In the genomic region with DNA sequence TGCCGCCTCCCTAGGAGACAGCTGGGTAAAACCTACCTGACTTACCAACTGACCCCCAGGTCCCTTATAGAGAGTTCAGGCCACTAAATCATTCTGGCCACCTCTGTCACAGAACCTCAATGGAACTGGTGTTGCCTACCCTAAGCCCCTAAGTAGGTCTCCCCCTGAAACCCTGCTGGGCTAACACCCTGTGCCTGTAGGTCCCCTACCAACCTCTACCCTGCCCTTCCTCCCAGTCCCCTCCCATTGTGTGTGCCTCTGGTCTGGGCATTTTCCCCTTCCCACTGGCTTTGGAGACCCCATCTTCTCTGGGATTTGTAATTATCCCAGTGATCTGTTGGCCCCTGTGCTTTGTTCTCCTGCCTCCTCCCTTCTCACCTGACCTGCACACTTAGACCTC, we compare ENCODE assay signal across 17 mouse cellular contexts. TPM values are rescaled to one million over a fixed set of nuclear protein-coding genes. Genes with fewer than 3 reads are reported as not detected.
A peak's percentile ranks its signal among the peaks of the same experiment; 100 is the strongest.
DNase-seq lines count a peak whose midpoint lies in the region; ATAC-seq and TF ChIP-seq lines count a peak whose summit lies in the region.
"Had no signal": no experiment of that assay in that cellular context is flagged by ENCODE, and none has a peak within 500 bp of the region (broad histone marks: within the 10 kb centered on the region; RNA-seq: fewer than 3 reads in every experiment).

No protein-coding gene starts in this region.

- no peak overlapping the region for H3K4me2 ChIP-seq in forebrain, embryonic 11.5 days (ENCODE audit: low read depth, low read length, severe bottlenecking)
- no peak overlapping the region for H3K4me2 ChIP-seq in hindbrain, embryonic 13.5 days
- no peak overlapping the region for H3K4me2 ChIP-seq in midbrain, embryonic 14.5 days (ENCODE audit: low read length)
- no peak overlapping the region for H3K4me2 ChIP-seq in stomach, postnatal 0 days (replicated peaks; ENCODE audit: low read depth)
- H3K4me2 ChIP-seq: heart, embryonic 11.5 days; limb, embryonic 15.5 days had no signal

- peaks cover 3% of the 10 kb centered on the region for H3K4me1 ChIP-seq in ES-Bruce4 (ENCODE audit: control insufficient read depth, insufficient read depth, low read length)
- peaks cover 15% of the 10 kb centered on the region for H3K4me1 ChIP-seq in forebrain, embryonic 11.5 days (replicated peaks; ENCODE audit: control insufficient read depth, insufficient read depth, low read length)
- H3K4me1 ChIP-seq in hindbrain, embryonic 13.5 days (replicated peaks): peaks cover 24% of the 10 kb centered on the region
- H3K4me1 ChIP-seq in midbrain, embryonic 14.5 days (ENCODE audit: control insufficient read depth, insufficient read depth, low read length): peaks cover 22% of the 10 kb centered on the region
- H3K4me1 ChIP-seq in stomach, postnatal 0 days (replicated peaks; ENCODE audit: control insufficient read depth, insufficient read depth): no peaks in the 10 kb centered on the region

- no peak for TF ChIP-seq POLR2A in ES-Bruce4 (IDR thresholded peaks at IDR 0.05; ENCODE audit: insufficient read depth, low read length)

- no peak for TF ChIP-seq CTCF in ES-Bruce4 (IDR thresholded peaks at IDR 0.05; ENCODE audit: low read depth, low read length)
- TF ChIP-seq CTCF in stomach, postnatal 0 days (IDR thresholded peaks at IDR 0.05; ENCODE audit: low read depth): no peak

- 71% methylated on average over 1 of the region's 1 CpGs for WGBS in forebrain, embryonic 11.5 days
- WGBS in hindbrain, embryonic 13.5 days: 79% methylated on average over 1 of the region's 1 CpGs
- 78% methylated on average over 1 of the region's 1 CpGs for WGBS in midbrain, embryonic 14.5 days
- WGBS in stomach, postnatal 0 days: 88% methylated on average over 1 of the region's 1 CpGs

- ATAC-seq in forebrain, embryonic 11.5 days (replicated peaks; ENCODE audit: low FRiP score): peak; percentile 25; the same call in 1 of the 2 replicates
- peak; percentile 62; the same call in 1 of the 2 replicates for ATAC-seq in hindbrain, embryonic 13.5 days (ENCODE audit: low FRiP score)
- ATAC-seq in midbrain, embryonic 14.5 days (ENCODE audit: low FRiP score, low TSS enrichment): peak; percentile 37; the same call in 1 of the 2 replicates
- no peak for ATAC-seq in stomach, postnatal 0 days (ENCODE audit: low FRiP score, low TSS enrichment)

- no peak overlapping the region for H3K4me3 ChIP-seq in ES-Bruce4 (ENCODE audit: low read depth, low read length)
- no peak overlapping the region for H3K4me3 ChIP-seq in forebrain, embryonic 11.5 days (ENCODE audit: low read depth, low read length)
- H3K4me3 ChIP-seq in hindbrain, embryonic 13.5 days: no peak overlapping the region
- H3K4me3 ChIP-seq in midbrain, embryonic 14.5 days (replicated peaks; ENCODE audit: low read depth, low read length): no peak overlapping the region
- no peak overlapping the region for H3K4me3 ChIP-seq in stomach, postnatal 0 days (ENCODE audit: low read depth, low read length)
- H3K4me3 ChIP-seq: erythroblast, embryonic 14.5 days; gastrocnemius, adult 2 months; left cerebral cortex, adult 2 months; limb, embryonic 15.5 days had no signal

- H3K27me3 ChIP-seq in ES-Bruce4 (ENCODE audit: control insufficient read depth, insufficient read depth, low read length, poor library complexity, severe bottlenecking): no peaks in the 10 kb centered on the region
- no peaks in the 10 kb centered on the region for H3K27me3 ChIP-seq in forebrain, embryonic 11.5 days (ENCODE audit: control insufficient read depth, insufficient read depth, low read length)
- no peaks in the 10 kb centered on the region for H3K27me3 ChIP-seq in hindbrain, embryonic 13.5 days
- no peaks in the 10 kb centered on the region for H3K27me3 ChIP-seq in midbrain, embryonic 14.5 days (ENCODE audit: control insufficient read depth, insufficient read depth, low read length)
- H3K27me3 ChIP-seq in stomach, postnatal 0 days (ENCODE audit: control insufficient read depth, insufficient read depth, low read length): no peaks in the 10 kb centered on the region

- no peaks in the 10 kb centered on the region for H3K36me3 ChIP-seq in ES-Bruce4 (ENCODE audit: control insufficient read depth, insufficient read depth, low read length, poor library complexity, severe bottlenecking)
- no peaks in the 10 kb centered on the region for H3K36me3 ChIP-seq in forebrain, embryonic 11.5 days (ENCODE audit: control insufficient read depth, insufficient read depth, low read length)
- H3K36me3 ChIP-seq in hindbrain, embryonic 13.5 days: no peaks in the 10 kb centered on the region; the same call in 1 of the 2 replicates
- no peaks in the 10 kb centered on the region for H3K36me3 ChIP-seq in midbrain, embryonic 14.5 days (ENCODE audit: control insufficient read depth, insufficient read depth, low read length)
- H3K36me3 ChIP-seq in stomach, postnatal 0 days (ENCODE audit: control insufficient read depth, insufficient read depth, low read length): no peaks in the 10 kb centered on the region
- H3K36me3 ChIP-seq: limb, embryonic 15.5 days had no signal

- TF ChIP-seq EP300 in ES-Bruce4 (IDR thresholded peaks at IDR 0.05; ENCODE audit: insufficient read depth, low read depth, low read length): no peak
- no peak for TF ChIP-seq EP300 in stomach, postnatal 0 days (optimal IDR thresholded peaks at IDR 0.05)

- H3K9ac ChIP-seq in ES-Bruce4 (ENCODE audit: low read depth, poor library complexity, severe bottlenecking): 0 out of 2 replicates have a peak overlapping the region, but pooled peaks have one; percentile 18
- peak overlapping the region; percentile 35; the same call in 1 of the 2 replicates for H3K9ac ChIP-seq in forebrain, embryonic 11.5 days (ENCODE audit: low read length)
- H3K9ac ChIP-seq in hindbrain, embryonic 13.5 days: peak overlapping the region; percentile 58
- H3K9ac ChIP-seq in midbrain, embryonic 14.5 days (replicated peaks; ENCODE audit: low read length): no peak overlapping the region; the same call in 1 of the 2 replicates
- no peak overlapping the region for H3K9ac ChIP-seq in stomach, postnatal 0 days (ENCODE audit: low read length)
- H3K9ac ChIP-seq: limb, embryonic 15.5 days had no signal

- H3K27ac ChIP-seq in ES-Bruce4 (ENCODE audit: insufficient read depth, low read length): peak overlapping the region; percentile 64
- peak overlapping the region; percentile 78 for H3K27ac ChIP-seq in forebrain, embryonic 11.5 days (ENCODE audit: low read depth, low read length)
- H3K27ac ChIP-seq in hindbrain, embryonic 13.5 days: peak overlapping the region; percentile 88
- peak overlapping the region; percentile 90 for H3K27ac ChIP-seq in midbrain, embryonic 14.5 days (replicated peaks; ENCODE audit: low read depth, low read length)
- H3K27ac ChIP-seq in stomach, postnatal 0 days (replicated peaks): no peak overlapping the region
- H3K27ac ChIP-seq: gastrocnemius, adult 2 months; left cerebral cortex, adult 2 months; limb, embryonic 15.5 days had no signal

- H3K9me3 ChIP-seq in ES-Bruce4 (replicated peaks; ENCODE audit: control insufficient read depth, insufficient read depth, low read length, poor library complexity, severe bottlenecking): 0 out of 2 replicates have a peak, but pooled peaks cover 5% of the 10 kb centered on the region
- no peaks in the 10 kb centered on the region for H3K9me3 ChIP-seq in forebrain, embryonic 11.5 days (ENCODE audit: control insufficient read depth, low read length)
- H3K9me3 ChIP-seq in hindbrain, embryonic 13.5 days: peaks cover 10% of the 10 kb centered on the region; the same call in 1 of the 2 replicates
- no peaks in the 10 kb centered on the region for H3K9me3 ChIP-seq in midbrain, embryonic 14.5 days (ENCODE audit: control insufficient read depth, low read length)
- H3K9me3 ChIP-seq in stomach, postnatal 0 days (ENCODE audit: control insufficient read depth, low read length): no peaks in the 10 kb centered on the region
- H3K9me3 ChIP-seq: limb, embryonic 15.5 days had no signal

- DNase-seq in forebrain, embryonic 11.5 days (ENCODE audit: low spot score): no peak
- DNase-seq in midbrain, embryonic 14.5 days: no peak
- no peak for DNase-seq in B cell, adult 2 months
- no peak for DNase-seq in T-cell, adult 2 months (ENCODE audit: low spot score)
- no peak for DNase-seq in stomach, postnatal 0 days (ENCODE audit: low spot score)
- DNase-seq in cerebellum, adult 11 months: no peak
- DNase-seq: cerebellum, adult 8-10 months; gastrocnemius, adult 2 months; heart, postnatal 4 days; kidney, adult 2 months; lung, adult 18-20 months had no signal

RNA-seq across cellular contexts. Expression of gene Gpr1, which starts 10.9 kb away (rescaled TPM):
- polyA plus RNA-seq in ES-Bruce4 (2011; ENCODE audit: insufficient read depth, insufficient read length, low read depth, missing spikeins): 0.35 and 0.61 TPM in 2 replicates
- 0.35 TPM in 1 of 2 replicates, not detected in the other for polyA plus RNA-seq in forebrain, embryonic 11.5 days (2014; fragmentation: Nextera tagmentation; extraction: Ambion mirVana)
- 0.47 and 0.73 TPM in 2 replicates for polyA plus RNA-seq in hindbrain, embryonic 13.5 days (2015; fragmentation: Nextera tagmentation; extraction: Ambion mirVana)
- polyA plus RNA-seq in midbrain, embryonic 14.5 days (2014; fragmentation: Nextera tagmentation; extraction: Ambion mirVana): 0.69 and 0.71 TPM in 2 replicates
- polyA plus RNA-seq in stomach, postnatal 0 days (2015; fragmentation: Nextera tagmentation; extraction: Ambion mirVana): 0.05 and 0.11 TPM in 2 replicates
- polyA plus RNA-seq: erythroblast, embryonic 14.5 days; heart, embryonic 11.5 days had no signal

RNA-seq across cellular contexts. Expression of gene Ndufs1, which starts 26.8 kb away (rescaled TPM):
- polyA plus RNA-seq in ES-Bruce4 (2011; ENCODE audit: insufficient read depth, insufficient read length, low read depth, missing spikeins): 106 and 110 TPM in 2 replicates
- polyA plus RNA-seq in forebrain, embryonic 11.5 days (2014; fragmentation: Nextera tagmentation; extraction: Ambion mirVana): 136 and 137 TPM in 2 replicates
- polyA plus RNA-seq in hindbrain, embryonic 13.5 days (2015; fragmentation: Nextera tagmentation; extraction: Ambion mirVana): 139 and 141 TPM in 2 replicates
- polyA plus RNA-seq in midbrain, embryonic 14.5 days (2014; fragmentation: Nextera tagmentation; extraction: Ambion mirVana): 116 and 136 TPM in 2 replicates
- 86.5 and 90.7 TPM in 2 replicates for polyA plus RNA-seq in stomach, postnatal 0 days (2015; fragmentation: Nextera tagmentation; extraction: Ambion mirVana)

RNA-seq across cellular contexts. Expression of gene Eef1b2, which starts 26.8 kb away (rescaled TPM):
- 2,024 and 2,095 TPM in 2 replicates for polyA plus RNA-seq in ES-Bruce4 (2011; ENCODE audit: insufficient read depth, insufficient read length, low read depth, missing spikeins)
- polyA plus RNA-seq in forebrain, embryonic 11.5 days (2014; fragmentation: Nextera tagmentation; extraction: Ambion mirVana): 502 and 538 TPM in 2 replicates
- 472 and 482 TPM in 2 replicates for polyA plus RNA-seq in hindbrain, embryonic 13.5 days (2015; fragmentation: Nextera tagmentation; extraction: Ambion mirVana)
- 485 and 564 TPM in 2 replicates for polyA plus RNA-seq in midbrain, embryonic 14.5 days (2014; fragmentation: Nextera tagmentation; extraction: Ambion mirVana)
- polyA plus RNA-seq in stomach, postnatal 0 days (2015; fragmentation: Nextera tagmentation; extraction: Ambion mirVana): 427 and 438 TPM in 2 replicates

Comparison
In these comparisons a context has a peak if more than half of its experiments do, and no peak if none do; other contexts are left out.
1. H3K9ac ChIP-seq: peak in ES-Bruce4 (single experiment), forebrain, embryonic 11.5 days (single experiment) and hindbrain, embryonic 13.5 days (single experiment); none in midbrain, embryonic 14.5 days (single experiment) and stomach, postnatal 0 days (single experiment).